Mouse (Mus musculus) brain, embryonic 14.5 days (tissue): ENCODE measurements around the gene Coa4.

ENCODE experiments used
- CTCF ChIP-seq: fragments of 200-500 bp; IDR thresholded peaks from 2 replicates; pipeline ENCODE4 v1.5.1; 2012; ENCODE audit warnings: inconsistent platforms, mild to moderate bottlenecking, moderate library complexity, borderline replicate concordance; ENCODE audit not compliant: insufficient read depth, insufficient read length; ENCODE audit errors: extremely low read depth
- POLR2A ChIP-seq: fragments of 200-500 bp; IDR thresholded peaks from 2 replicates; pipeline ENCODE4 v1.6.1; 2012; ENCODE audit warnings: mild to moderate bottlenecking, inconsistent platforms, borderline replicate concordance; ENCODE audit not compliant: poor library complexity, insufficient read depth, insufficient read length, severe bottlenecking; ENCODE audit errors: extremely low read depth

- no peak for TF ChIP-seq CTCF
- no peak for TF ChIP-seq POLR2A
Measured at GRCm38 (mm10) chr7:100539516-100539915, 2.6 kb downstream of the Coa4 start.
